Mouse (Mus musculus) left cerebral cortex, adult 18-20 months (tissue): ENCODE measurements at regions not wholly inside any gene's neighbourhood (a gene's known extent, or its start where the extent isn't known, plus 50 kb on each side); places are given as distances from the start of the nearest gene placed in this dataset.

Source experiments
- DNase-seq, 2 experiments: peaks; one replicate each; pipeline ENCODE4 v3.0.0; 2021 to 2022; ENCODE audit warnings: low spot score in 2 of 2, mixed read lengths in 1 of 2

- no peak for DNase-seq
These were observed 101.9 kb upstream of the Cpeb2 start for GRCm38 (mm10) chr5:43130901-43131557.

GRCm38 (mm10) chr5:43133672-43134071 lies 99.3 kb upstream of the Cpeb2 start:
- no peak for DNase-seq

- DNase-seq: no peak
These were observed 96.8 kb upstream of the Cpeb2 start for GRCm38 (mm10) chr5:43136142-43136541.

- no peak for DNase-seq
These were observed 95.2 kb upstream of the Cpeb2 start for GRCm38 (mm10) chr5:43137777-43138176.

- no peak for DNase-seq
These were observed 94.0 kb upstream of the Cpeb2 start for GRCm38 (mm10) chr5:43138931-43139486.

- no peak for DNase-seq
These were observed 93.2 kb upstream of the Cpeb2 start for GRCm38 (mm10) chr5:43139813-43140212.

- no peak for DNase-seq
These were observed 87.0 kb upstream of the Cpeb2 start for GRCm38 (mm10) chr5:43145939-43146338.

GRCm38 (mm10) chr5:43146928-43147327 lies 86.0 kb upstream of the Cpeb2 start:
- DNase-seq: no peak

- no peak for DNase-seq
These were observed 84.5 kb upstream of the Cpeb2 start for GRCm38 (mm10) chr5:43148486-43148885.

- no peak for DNase-seq
These were observed 83.4 kb upstream of the Cpeb2 start for GRCm38 (mm10) chr5:43149559-43149958.

- DNase-seq: no peak
These were observed 81.7 kb upstream of the Cpeb2 start for GRCm38 (mm10) chr5:43151099-43151774.

GRCm38 (mm10) chr5:43152119-43152611 lies 80.8 kb upstream of the Cpeb2 start:
- no peak for DNase-seq

GRCm38 (mm10) chr5:43152881-43153280 lies 80.1 kb upstream of the Cpeb2 start:
- DNase-seq: no peak

GRCm38 (mm10) chr5:43156771-43157170 lies 76.2 kb upstream of the Cpeb2 start:
- DNase-seq: no peak

- no peak for DNase-seq
These were observed 72.8 kb upstream of the Cpeb2 start for GRCm38 (mm10) chr5:43160140-43160539.

GRCm38 (mm10) chr5:43181475-43181874 lies 51.5 kb upstream of the Cpeb2 start:
- DNase-seq: no peak
